Mouse (Mus musculus) erythroblast, embryonic 14.5 days (primary cell): ENCODE data around the gene Gpm6a. TPM values are rescaled to one million over a fixed set of nuclear protein-coding genes. Genes with fewer than 3 reads are reported as not detected.

Experiments used
- H3K27me3 ChIP-seq: 2 replicates; pipeline ENCODE4 v1.6.1; 2012; ENCODE audit warnings: inconsistent platforms; ENCODE audit not compliant: control insufficient read depth
- H3K36me3 ChIP-seq: 2 replicates; pipeline ENCODE4 v1.6.1; 2012; ENCODE audit warnings: mild to moderate bottlenecking, inconsistent platforms; ENCODE audit not compliant: control insufficient read depth
- H3K4me1 ChIP-seq: 2 replicates; pipeline ENCODE4 v1.6.1; 2012; ENCODE audit warnings: inconsistent platforms; ENCODE audit not compliant: control insufficient read depth
- H3K4me3 ChIP-seq: replicated peaks from 2 replicates; pipeline ENCODE3; 2012; ENCODE audit warnings: moderate library complexity, mild to moderate bottlenecking, inconsistent platforms
- H3K9me3 ChIP-seq: 2 replicates; pipeline ENCODE4 v1.6.1; 2012; ENCODE audit warnings: low read length, inconsistent platforms, mixed read lengths; ENCODE audit not compliant: control insufficient read depth
- GATA1 ChIP-seq: IDR thresholded peaks from 2 replicates; pipeline ENCODE4 v1.6.1; 2012; ENCODE audit warnings: low read length, inconsistent platforms, mixed read lengths
- TAL1 ChIP-seq: IDR thresholded peaks from 3 replicates; pipeline ENCODE4 v1.6.1; 2012; ENCODE audit warnings: low read length, inconsistent platforms, mixed read lengths
- polyA plus RNA-seq: library from polyadenylated mRNA; stranded (reverse); fragments of >175 nt; gene quantifications from 2 replicates; pipeline ENCODE4 v1.2.3, GENCODE M21; 2012

Gene Gpm6a
- polyA plus RNA-seq, 1 experiment: not detected

GRCm38 (mm10) chr8:54955935-54956573, 1.4 kb downstream of the Gpm6a start:
- Histone ChIP-seq H3K27me3 (no peaks in the 10 kb centered on the region), H3K4me1 (no peaks in the 10 kb centered on the region), H3K4me3 (no peak overlapping the region), H3K36me3 (no peaks in the 10 kb centered on the region), H3K9me3 (no peaks in the 10 kb centered on the region)
- TF ChIP-seq GATA1 (no peak), TAL1 (no peak)

GRCm38 (mm10) chr8:54956787-54957186, 2.1 kb downstream of the Gpm6a start:
- H3K36me3 ChIP-seq: no peaks in the 10 kb centered on the region
- no peaks in the 10 kb centered on the region for H3K4me1 ChIP-seq
- no peaks in the 10 kb centered on the region for H3K9me3 ChIP-seq
- H3K4me3 ChIP-seq: no peak overlapping the region
- no peak for TF ChIP-seq TAL1
- TF ChIP-seq GATA1: no peak
- H3K27me3 ChIP-seq: no peaks in the 10 kb centered on the region

GRCm38 (mm10) chr8:54957506-54957905, 2.9 kb downstream of the Gpm6a start:
- TF ChIP-seq TAL1: no peak
- no peak for TF ChIP-seq GATA1
- H3K4me1 ChIP-seq: no peaks in the 10 kb centered on the region
- H3K36me3 ChIP-seq: no peaks in the 10 kb centered on the region
- H3K9me3 ChIP-seq: no peaks in the 10 kb centered on the region
- no peaks in the 10 kb centered on the region for H3K27me3 ChIP-seq
- H3K4me3 ChIP-seq: no peak overlapping the region

DNA sequence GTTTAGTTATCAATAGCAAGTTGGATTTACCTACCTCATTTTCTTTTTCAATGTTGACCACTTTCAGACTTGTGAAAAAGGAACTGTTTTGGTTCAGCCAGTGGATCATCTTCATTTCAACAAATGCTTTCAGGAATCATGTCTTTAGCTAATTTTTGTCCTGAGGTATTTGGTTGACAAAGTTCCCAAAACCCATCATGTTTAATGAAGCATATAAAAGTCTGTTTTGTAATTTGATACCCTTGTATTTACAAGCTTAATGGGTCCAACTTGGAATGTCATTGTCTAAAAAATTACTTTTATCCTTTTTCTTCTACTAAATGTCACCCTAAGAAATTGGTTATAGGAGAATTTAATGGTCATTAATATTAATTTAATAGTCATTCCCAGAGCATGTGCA, 6.9 kb downstream of the Gpm6a start:
- no peak for TF ChIP-seq TAL1
- no peak for TF ChIP-seq GATA1
- Histone ChIP-seq H3K27me3 (no peaks in the 10 kb centered on the region), H3K4me3 (no peak overlapping the region), H3K4me1 (no peaks in the 10 kb centered on the region), H3K36me3 (no peaks in the 10 kb centered on the region), H3K9me3 (no peaks in the 10 kb centered on the region)

- TF ChIP-seq GATA1 (no peak), TAL1 (no peak)
- no peaks in the 10 kb centered on the region for H3K27me3 ChIP-seq
- no peaks in the 10 kb centered on the region for H3K9me3 ChIP-seq
Measured at GRCm38 (mm10) chr8:54975020-54975419, 20.4 kb downstream of the Gpm6a start.

GRCm38 (mm10) chr8:54975506-54975905, 20.9 kb downstream of the Gpm6a start:
- TF ChIP-seq GATA1: no peak
- H3K4me1 ChIP-seq: no peaks in the 10 kb centered on the region
- H3K36me3 ChIP-seq: no peaks in the 10 kb centered on the region
- H3K4me3 ChIP-seq: no peak overlapping the region
- H3K9me3 ChIP-seq: no peaks in the 10 kb centered on the region
- H3K27me3 ChIP-seq: no peaks in the 10 kb centered on the region

More at GRCm38 (mm10) chr8:54975020-54975419, 20.4 kb downstream of the Gpm6a start:
- H3K36me3 ChIP-seq: no peaks in the 10 kb centered on the region
- H3K4me1 ChIP-seq: no peaks in the 10 kb centered on the region
- no peak overlapping the region for H3K4me3 ChIP-seq

DNA sequence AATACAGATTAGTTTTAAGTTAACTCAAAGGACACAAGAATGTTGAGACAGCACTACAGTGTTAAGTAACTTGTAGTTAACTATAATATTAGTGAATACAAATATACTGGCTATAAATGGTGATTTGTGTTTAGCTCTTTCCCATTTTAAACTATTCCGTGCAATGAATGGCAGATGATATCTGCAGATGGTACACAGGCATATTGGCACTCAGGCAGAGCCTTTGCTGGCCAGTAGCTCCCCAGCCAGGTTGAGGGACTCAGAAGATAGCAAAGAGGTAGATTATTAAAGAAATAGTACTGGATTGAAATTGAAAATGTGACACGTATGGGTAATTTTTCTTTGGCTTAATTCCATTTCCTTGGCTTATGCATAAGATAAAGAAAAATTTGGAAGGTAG, 21.3 kb downstream of the Gpm6a start:
- H3K36me3 ChIP-seq: no peaks in the 10 kb centered on the region
- no peaks in the 10 kb centered on the region for H3K27me3 ChIP-seq
- H3K4me3 ChIP-seq: no peak overlapping the region
- H3K9me3 ChIP-seq: no peaks in the 10 kb centered on the region
- TF ChIP-seq GATA1: no peak
- TF ChIP-seq TAL1: no peak
- H3K4me1 ChIP-seq: no peaks in the 10 kb centered on the region

DNA sequence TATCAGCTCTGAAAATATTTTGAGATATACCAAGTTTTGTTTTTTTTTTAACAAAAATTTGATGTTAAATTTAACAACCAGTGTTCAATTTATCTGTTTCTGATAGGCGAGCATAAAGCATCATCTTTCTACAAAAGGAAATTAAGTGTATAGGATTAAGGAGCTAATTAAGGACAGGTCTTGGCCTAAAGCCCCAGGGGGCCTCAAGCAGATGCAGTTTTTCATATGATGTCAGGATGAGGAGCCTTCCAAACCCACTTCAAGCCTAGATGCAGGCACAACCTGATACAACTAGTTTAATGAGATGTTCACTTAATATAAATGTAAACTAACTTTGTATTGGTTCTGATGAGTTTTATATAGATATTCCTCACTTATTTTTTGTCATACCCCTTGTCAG, 22.0 kb downstream of the Gpm6a start:
- Histone ChIP-seq H3K27me3 (no peaks in the 10 kb centered on the region), H3K36me3 (no peaks in the 10 kb centered on the region), H3K9me3 (no peaks in the 10 kb centered on the region), H3K4me1 (no peaks in the 10 kb centered on the region), H3K4me3 (no peak overlapping the region)
- TF ChIP-seq TAL1 (no peak), GATA1 (no peak)

GRCm38 (mm10) chr8:54986791-54987190, 32.1 kb downstream of the Gpm6a start:
- Histone ChIP-seq H3K4me3 (no peak overlapping the region), H3K9me3 (peaks cover 2% of the 10 kb centered on the region; the same call in 1 of the 2 replicates), H3K27me3 (no peaks in the 10 kb centered on the region), H3K36me3 (no peaks in the 10 kb centered on the region), H3K4me1 (no peaks in the 10 kb centered on the region)
- no peak for TF ChIP-seq GATA1
- TF ChIP-seq TAL1: no peak

DNA sequence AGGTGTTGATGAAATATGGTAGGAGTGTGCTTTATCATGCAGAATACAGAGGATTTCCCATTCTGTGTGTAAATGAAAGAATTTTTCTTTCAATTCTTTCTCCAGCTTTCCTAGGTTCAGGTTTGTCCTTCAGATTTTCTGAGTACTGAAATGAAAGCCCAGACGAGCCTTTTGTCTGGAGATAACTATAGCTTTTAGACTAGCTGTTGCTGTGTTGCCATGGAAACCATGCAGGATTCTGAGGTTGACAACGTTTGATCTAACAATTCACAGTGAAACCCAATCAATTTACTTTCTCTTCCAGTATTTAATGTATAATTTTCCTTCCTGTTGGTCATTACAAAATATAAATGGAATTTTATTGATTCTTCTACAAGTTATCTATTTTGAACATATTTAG, 34.5 kb downstream of the Gpm6a start:
- Histone ChIP-seq H3K4me1 (no peaks in the 10 kb centered on the region), H3K27me3 (no peaks in the 10 kb centered on the region), H3K4me3 (no peak overlapping the region), H3K9me3 (peaks cover 2% of the 10 kb centered on the region; the same call in 1 of the 2 replicates), H3K36me3 (no peaks in the 10 kb centered on the region)
- TF ChIP-seq GATA1: no peak
- TF ChIP-seq TAL1: no peak
